Mouse (Mus musculus) intestine, postnatal 0 days (tissue): Measurements from ENCODE around the gene Hspa2. TPM values are rescaled to one million over a fixed set of nuclear protein-coding genes. Genes with fewer than 3 reads are reported as not detected.

Source experiments
- ATAC-seq: fragments of 200-750 bp; cut with Nextera tagmentation; 2 replicates; pipeline ENCODE4 v1.8.0; 2017; ENCODE audit warnings: mild to moderate bottlenecking, moderate TSS enrichment, moderate library complexity
- H3K27ac ChIP-seq: fragments of 300-500 bp; sonication (generic); 2 replicates; pipeline ENCODE4 v1.5.1; 2014; ENCODE audit warnings: mild to moderate bottlenecking, low read depth, low read length, moderate library complexity
- H3K27me3 ChIP-seq: fragments of 300-500 bp; sonication (generic); replicated peaks from 2 replicates; pipeline ENCODE4 v1.6.1; 2014; ENCODE audit warnings: low read length, mixed read lengths; ENCODE audit not compliant: control insufficient read depth, insufficient read depth
- H3K36me3 ChIP-seq: fragments of 300-500 bp; sonication (generic); 2 replicates; pipeline ENCODE4 v1.6.1; 2014; ENCODE audit warnings: mild to moderate bottlenecking, moderate library complexity; ENCODE audit not compliant: control insufficient read depth, insufficient read depth
- H3K4me1 ChIP-seq: fragments of 300-500 bp; sonication (generic); replicated peaks from 2 replicates; pipeline ENCODE4 v1.6.1; 2014; ENCODE audit warnings: antibody characterized with exemption, low read length, mixed read lengths; ENCODE audit not compliant: control insufficient read depth, insufficient read depth
- H3K4me2 ChIP-seq: fragments of 300-500 bp; sonication (generic); replicated peaks from 2 replicates; pipeline ENCODE4 v1.6.1; 2014; ENCODE audit warnings: low read depth, mild to moderate bottlenecking, moderate library complexity
- H3K4me3 ChIP-seq: fragments of 300-500 bp; sonication (generic); 2 replicates; pipeline ENCODE4 v1.5.1; 2014; ENCODE audit warnings: low read depth, low read length
- H3K9ac ChIP-seq: fragments of 300-500 bp; sonication (generic); 2 replicates; pipeline ENCODE4 v1.6.1; 2014; ENCODE audit warnings: mild to moderate bottlenecking, low read depth, low read length
- H3K9me3 ChIP-seq: fragments of 300-500 bp; sonication (generic); 2 replicates; pipeline ENCODE4 v1.6.1; 2016; ENCODE audit warnings: mixed run types; ENCODE audit not compliant: control insufficient read depth
- CTCF ChIP-seq: sonication (generic); IDR thresholded peaks from 2 replicates; pipeline ENCODE4 v1.5.1; 2016; ENCODE audit warnings: low read depth, mild to moderate bottlenecking, control low read depth, antibody characterized with exemption, moderate library complexity
- WGBS: fragments of 180-500 bp; shearing (Covaris S2); extraction: QIAGEN DNeasy Blood & Tissue Kit; methylation state at CpG from one replicate; pipeline ENCODE4 v1.1.7; 2014; 5-methylcytosine and 5-hydroxymethylcytosine counted together
- polyA plus RNA-seq: library from polyadenylated mRNA; unstranded; fragments of >200 nt; fragmentation: Nextera tagmentation; extraction: Ambion mirVana; gene quantifications from 2 replicates; pipeline ENCODE4 v1.2.1, GENCODE M21; 2015

Gene Hspa2
- polyA plus RNA-seq, 1 experiment from 2014 or later, result 16.9 TPM

DNA sequence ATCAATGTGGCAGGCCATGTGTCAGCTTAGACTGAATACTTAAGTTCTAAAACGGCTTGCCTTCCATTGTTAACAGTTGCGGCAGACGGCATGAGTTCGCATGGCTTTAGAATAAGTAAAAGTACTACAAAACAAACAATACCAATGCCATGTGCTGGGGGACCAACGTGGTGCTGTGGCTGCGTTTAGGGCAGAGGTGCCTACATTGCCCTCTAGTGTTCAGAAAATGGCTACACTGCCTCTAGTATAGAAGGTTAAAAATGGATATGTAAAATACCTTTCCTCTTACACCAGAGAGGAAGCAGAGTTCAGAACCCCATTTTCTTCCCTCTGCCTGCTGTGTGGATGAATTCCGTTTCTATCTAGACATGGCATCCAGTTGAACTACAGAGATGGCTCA is 27.3 kb upstream of the Hspa2 start:
- Histone ChIP-seq H3K9ac (no peak overlapping the region), H3K27ac (no peak overlapping the region), H3K9me3 (no peaks in the 10 kb centered on the region), H3K27me3 (no peaks in the 10 kb centered on the region), H3K4me1 (0 out of 2 replicates have a peak, but pooled peaks cover 6% of the 10 kb centered on the region), H3K4me2 (no peak overlapping the region), H3K4me3 (no peak overlapping the region), H3K36me3 (no peaks in the 10 kb centered on the region)
- peak; percentile 77 for TF ChIP-seq CTCF
- peak; percentile 14; the same call in 1 of the 2 replicates for ATAC-seq
- WGBS, result 40% methylated on average over 7 of the region's 7 CpGs

DNA sequence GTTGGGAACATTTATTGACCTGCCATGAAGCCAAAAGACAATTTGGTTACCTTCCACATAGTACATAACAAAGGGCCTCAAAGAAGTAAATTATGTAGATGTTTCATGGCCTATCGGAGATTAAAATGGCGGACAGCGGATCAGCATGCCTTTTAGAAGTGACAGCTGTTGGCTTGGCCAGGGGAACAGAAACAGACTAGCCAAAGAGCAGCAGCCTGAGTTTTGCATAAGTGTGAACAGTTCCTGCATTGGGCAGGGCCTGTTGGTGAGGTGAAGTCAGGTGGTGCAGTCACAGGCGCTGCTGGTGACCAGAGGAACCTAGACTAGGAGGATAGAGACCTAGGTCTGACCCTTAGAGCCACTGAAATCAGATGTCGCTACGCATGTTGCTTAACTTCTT is 26.9 kb upstream of the Hspa2 start:
- H3K9me3 ChIP-seq, result no peaks in the 10 kb centered on the region
- no peak overlapping the region for H3K4me2 ChIP-seq
- H3K4me3 ChIP-seq, result no peak overlapping the region
- ATAC-seq, result no peak
- no peaks in the 10 kb centered on the region for H3K36me3 ChIP-seq
- WGBS, result 94% methylated on average over 6 of the region's 6 CpGs
- H3K4me1 ChIP-seq, result 0 out of 2 replicates have a peak, but pooled peaks cover 6% of the 10 kb centered on the region
- H3K27me3 ChIP-seq, result no peaks in the 10 kb centered on the region
- no peak overlapping the region for H3K27ac ChIP-seq
- no peak overlapping the region for H3K9ac ChIP-seq
- TF ChIP-seq CTCF, result no peak

DNA sequence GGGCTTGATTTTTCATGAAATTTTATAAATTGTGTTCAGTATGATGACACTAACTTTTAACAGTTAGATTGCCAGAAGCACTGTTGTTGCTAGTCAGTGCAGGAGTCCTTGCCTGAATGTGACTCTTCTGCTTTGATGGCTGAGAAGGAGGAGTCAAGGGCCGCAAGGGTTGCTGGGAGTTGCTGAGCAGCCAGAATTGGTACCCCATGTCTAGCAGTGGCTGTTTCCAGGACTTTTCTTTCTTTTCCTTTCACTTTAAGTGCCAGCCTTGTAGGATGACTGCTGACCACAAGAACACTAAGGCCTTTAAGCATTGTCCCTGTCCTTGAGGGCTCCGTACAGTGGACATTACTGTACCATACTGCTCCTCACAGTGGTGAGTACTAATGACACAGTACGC is 26.2 kb upstream of the Hspa2 start:
- Histone ChIP-seq H3K27me3 (no peaks in the 10 kb centered on the region), H3K4me1 (no peaks in the 10 kb centered on the region), H3K9me3 (no peaks in the 10 kb centered on the region), H3K4me3 (no peak overlapping the region), H3K27ac (no peak overlapping the region), H3K9ac (no peak overlapping the region), H3K4me2 (no peak overlapping the region), H3K36me3 (no peaks in the 10 kb centered on the region)
- TF ChIP-seq CTCF, result no peak
- ATAC-seq, result no peak
- WGBS, result 85% methylated on average over 3 of the region's 3 CpGs

DNA sequence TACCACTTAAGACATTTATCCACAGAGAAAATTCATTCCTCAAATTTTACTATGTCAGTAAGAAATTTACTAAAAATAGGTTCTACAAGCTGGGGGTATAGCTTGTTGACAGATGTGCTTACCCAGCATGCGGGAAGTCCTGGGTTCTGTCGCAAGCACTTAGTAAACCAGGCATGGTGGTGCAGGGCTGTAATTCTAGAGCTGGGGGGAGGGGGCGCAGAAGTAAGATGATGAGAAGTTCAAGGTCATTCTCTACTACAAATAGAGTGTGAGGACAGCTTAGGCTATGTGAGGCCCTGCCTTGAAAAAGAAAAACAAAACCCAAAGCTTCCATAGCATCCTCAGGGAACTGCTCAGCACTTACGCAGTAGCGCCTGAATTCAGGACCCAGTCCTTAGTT is 25.4 kb upstream of the Hspa2 start:
- H3K9me3 ChIP-seq, result no peaks in the 10 kb centered on the region
- 80% methylated on average over 5 of the region's 5 CpGs for WGBS
- H3K27me3 ChIP-seq, result no peaks in the 10 kb centered on the region
- no peak overlapping the region for H3K4me3 ChIP-seq
- no peak overlapping the region for H3K27ac ChIP-seq
- H3K9ac ChIP-seq, result no peak overlapping the region
- no peak overlapping the region for H3K4me2 ChIP-seq
- H3K4me1 ChIP-seq, result no peaks in the 10 kb centered on the region
- TF ChIP-seq CTCF, result no peak
- no peak for ATAC-seq
- H3K36me3 ChIP-seq, result no peaks in the 10 kb centered on the region

DNA sequence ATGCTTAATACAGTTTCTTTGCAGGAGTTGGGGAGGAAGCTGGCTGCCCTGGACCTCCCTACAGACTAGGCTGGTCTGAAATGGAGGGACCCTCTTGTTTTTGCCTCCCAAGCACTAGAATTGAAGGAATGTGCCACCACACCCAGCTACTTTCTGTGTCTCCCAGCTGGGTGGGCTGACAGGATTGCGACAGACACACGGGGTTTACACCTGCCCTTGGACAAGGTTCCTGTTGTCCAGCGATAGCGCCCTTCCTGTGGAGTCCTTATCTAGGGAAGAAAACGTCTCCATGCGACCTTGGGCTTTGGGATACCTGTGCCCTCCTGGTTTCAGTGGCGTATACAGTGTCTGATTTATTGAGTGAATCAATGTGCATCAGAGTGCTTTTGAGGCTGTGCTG is 23.8 kb upstream of the Hspa2 start:
- Histone ChIP-seq H3K27me3 (no peaks in the 10 kb centered on the region), H3K36me3 (peaks cover 7% of the 10 kb centered on the region; the same call in 1 of the 2 replicates), H3K4me2 (no peak overlapping the region), H3K4me1 (no peaks in the 10 kb centered on the region), H3K9me3 (no peaks in the 10 kb centered on the region), H3K27ac (no peak overlapping the region), H3K9ac (no peak overlapping the region), H3K4me3 (no peak overlapping the region)
- 41% methylated on average over 7 of the region's 7 CpGs for WGBS
- TF ChIP-seq CTCF, result no peak
- no peak for ATAC-seq

DNA sequence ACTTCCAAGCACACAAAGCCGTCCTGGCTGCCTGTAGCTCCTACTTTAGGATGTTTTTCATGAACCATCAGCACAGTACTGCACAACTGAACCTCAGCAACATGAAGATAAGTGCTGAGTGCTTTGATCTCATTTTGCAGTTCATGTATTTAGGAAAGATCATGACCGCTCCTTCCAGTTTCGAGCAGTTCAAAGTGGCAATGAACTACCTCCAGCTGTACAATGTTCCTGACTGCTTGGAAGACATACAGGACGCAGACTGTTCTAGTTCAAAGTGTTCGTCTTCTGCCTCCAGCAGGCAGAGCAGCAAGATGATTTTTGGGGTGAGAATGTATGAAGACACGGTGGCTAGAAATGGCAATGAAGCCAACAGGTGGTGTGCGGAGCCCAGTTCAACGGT is 18.6 kb upstream of the Hspa2 start:
- no peaks in the 10 kb centered on the region for H3K9me3 ChIP-seq
- no peaks in the 10 kb centered on the region for H3K27me3 ChIP-seq
- H3K27ac ChIP-seq, result no peak overlapping the region
- no peaks in the 10 kb centered on the region for H3K4me1 ChIP-seq
- WGBS, result 93% methylated on average over 8 of the region's 8 CpGs
- no peak for TF ChIP-seq CTCF
- H3K9ac ChIP-seq, result no peak overlapping the region
- H3K36me3 ChIP-seq, result peaks cover 22% of the 10 kb centered on the region
- no peak overlapping the region for H3K4me2 ChIP-seq
- ATAC-seq, result no peak
- no peak overlapping the region for H3K4me3 ChIP-seq

DNA sequence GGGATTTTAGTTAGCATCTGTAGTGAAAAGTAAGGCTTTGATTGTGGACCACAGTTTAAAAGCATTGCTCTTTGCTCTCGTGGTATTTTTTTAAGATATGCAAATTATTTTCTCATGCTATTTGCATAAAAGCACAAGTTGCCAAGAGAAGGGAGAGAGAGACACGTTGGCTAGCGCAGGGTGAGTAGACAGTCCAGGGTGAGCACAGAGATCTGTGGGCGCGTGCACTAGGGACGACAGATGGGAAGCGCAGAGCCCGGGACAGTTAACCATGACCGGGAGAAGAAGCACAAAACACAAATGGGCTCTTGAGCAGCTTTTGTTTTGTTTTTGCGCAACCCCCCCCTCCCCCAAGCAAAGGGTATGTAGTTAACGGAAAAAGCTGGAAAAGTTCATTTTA is 15.2 kb upstream of the Hspa2 start:
- Histone ChIP-seq H3K9ac (no peak overlapping the region), H3K36me3 (peaks cover 22% of the 10 kb centered on the region), H3K4me2 (no peak overlapping the region), H3K4me3 (no peak overlapping the region), H3K9me3 (no peaks in the 10 kb centered on the region), H3K27me3 (no peaks in the 10 kb centered on the region), H3K4me1 (no peaks in the 10 kb centered on the region), H3K27ac (no peak overlapping the region)
- no peak for ATAC-seq
- WGBS, result 83% methylated on average over 11 of the region's 11 CpGs
- TF ChIP-seq CTCF, result no peak
